Mouse (Mus musculus) cerebellum, adult 9-10 months (tissue): ENCODE measurements around the gene Nbr1.
"Not testable (repeated sequence)": the region's sequence is repeated elsewhere in the genome, so short reads cannot be mapped to it uniquely, and the experiment has no call there.

Experiments
- DNase-seq: peaks from one replicate; pipeline ENCODE4 v3.0.0; 2022

Nbr1 gene

GRCm38 (mm10) chr11:101583205-101583604 is 31.3 kb downstream of the Nbr1 start:
- DNase-seq: no peak

GRCm38 (mm10) chr11:101585031-101585430 is 33.1 kb downstream of the Nbr1 start:
- not testable (repeated sequence) for DNase-seq

- DNase-seq: no peak
These were observed 33.9 kb downstream of the Nbr1 start for GRCm38 (mm10) chr11:101585805-101586204.

DNA sequence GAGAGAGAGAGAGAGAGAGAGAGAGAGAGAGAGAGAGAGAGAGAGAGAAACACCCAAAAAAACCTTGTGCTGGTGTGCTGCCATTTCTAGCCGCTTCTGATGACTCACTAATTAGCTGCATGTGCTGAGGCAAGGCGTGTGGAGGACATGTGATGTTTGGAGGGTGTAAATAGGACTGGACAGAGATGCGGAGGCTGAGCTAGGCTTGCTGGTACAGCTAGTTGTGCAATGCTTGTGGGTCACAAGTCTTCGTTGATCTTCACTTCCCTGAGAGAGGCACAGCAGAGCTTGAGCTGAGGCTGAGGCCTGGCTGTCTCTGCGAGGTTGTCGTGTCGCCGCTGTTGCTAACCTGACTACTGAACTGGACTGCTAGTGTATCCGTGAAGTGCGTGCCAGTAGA is 35.7 kb downstream of the Nbr1 start:
- DNase-seq: no peak

GRCm38 (mm10) chr11:101588868-101589267 is 36.9 kb downstream of the Nbr1 start:
- DNase-seq: no peak

DNA sequence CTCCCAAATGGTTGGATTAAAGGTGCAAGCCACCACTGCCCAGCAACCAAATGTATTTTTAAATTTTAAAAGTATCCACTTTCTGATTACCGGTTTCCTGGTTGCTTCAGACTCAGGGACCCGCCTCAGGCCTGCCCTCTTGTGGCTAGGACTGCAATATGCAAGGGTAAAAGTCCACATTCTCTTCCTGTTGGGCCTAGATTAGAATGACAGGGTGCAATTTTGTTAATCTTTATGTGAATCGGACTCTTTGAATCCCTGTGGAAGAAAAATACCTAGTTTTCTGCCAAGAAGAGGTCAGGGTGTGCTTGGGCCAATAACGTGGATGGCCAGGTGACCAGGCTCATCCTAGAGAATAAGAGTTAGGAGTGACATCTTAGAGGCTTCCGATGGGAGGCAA is 37.5 kb downstream of the Nbr1 start:
- peak; percentile 41 for DNase-seq

GRCm38 (mm10) chr11:101589989-101590624 is 38.2 kb downstream of the Nbr1 start:
- no peak for DNase-seq

GRCm38 (mm10) chr11:101599156-101599555 is 47.2 kb downstream of the Nbr1 start, which contains the start of gene Gm11634:
Gm11634 (minus strand) TSS chr11:101599256.
- no peak for DNase-seq

DNA sequence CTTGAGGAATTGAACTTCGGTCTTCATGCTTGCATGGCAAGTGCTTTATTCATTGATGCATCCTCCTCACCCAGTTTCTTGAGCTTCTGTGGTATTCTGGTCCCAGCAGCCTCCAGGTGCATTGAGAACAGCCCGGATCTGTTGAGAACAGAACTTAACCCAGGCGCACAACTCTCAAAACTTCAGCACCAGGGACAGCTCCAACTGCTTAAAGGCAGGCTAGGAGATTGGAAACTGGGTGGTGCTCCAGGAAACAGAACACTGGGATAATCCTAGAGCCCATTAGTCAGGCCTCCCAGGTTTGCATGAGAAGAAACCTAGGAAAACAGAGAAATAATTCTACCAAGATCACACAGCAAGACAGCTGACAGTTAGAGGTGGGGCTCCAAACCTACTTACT is 50.5 kb downstream of the Nbr1 start:
- no peak for DNase-seq

DNA sequence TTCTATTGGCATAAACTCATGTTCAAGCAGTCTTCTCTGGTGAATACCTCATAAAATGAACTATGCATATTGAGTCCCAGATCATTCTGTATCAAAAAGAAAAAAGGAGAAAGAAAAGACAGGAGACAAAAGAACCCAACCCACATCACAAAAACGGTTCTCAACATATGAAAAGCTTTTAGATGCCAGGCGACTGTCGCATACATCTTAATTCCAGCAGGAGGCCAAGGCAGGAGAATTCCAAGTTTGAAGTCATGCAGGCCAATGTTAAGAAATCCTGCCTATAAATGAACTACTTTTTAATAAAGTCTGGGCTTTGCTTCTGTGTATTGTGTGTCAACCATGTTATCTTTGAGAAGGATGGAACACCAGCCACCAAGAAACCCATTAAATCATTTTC is 52.2 kb downstream of the Nbr1 start:
- no peak for DNase-seq

DNA sequence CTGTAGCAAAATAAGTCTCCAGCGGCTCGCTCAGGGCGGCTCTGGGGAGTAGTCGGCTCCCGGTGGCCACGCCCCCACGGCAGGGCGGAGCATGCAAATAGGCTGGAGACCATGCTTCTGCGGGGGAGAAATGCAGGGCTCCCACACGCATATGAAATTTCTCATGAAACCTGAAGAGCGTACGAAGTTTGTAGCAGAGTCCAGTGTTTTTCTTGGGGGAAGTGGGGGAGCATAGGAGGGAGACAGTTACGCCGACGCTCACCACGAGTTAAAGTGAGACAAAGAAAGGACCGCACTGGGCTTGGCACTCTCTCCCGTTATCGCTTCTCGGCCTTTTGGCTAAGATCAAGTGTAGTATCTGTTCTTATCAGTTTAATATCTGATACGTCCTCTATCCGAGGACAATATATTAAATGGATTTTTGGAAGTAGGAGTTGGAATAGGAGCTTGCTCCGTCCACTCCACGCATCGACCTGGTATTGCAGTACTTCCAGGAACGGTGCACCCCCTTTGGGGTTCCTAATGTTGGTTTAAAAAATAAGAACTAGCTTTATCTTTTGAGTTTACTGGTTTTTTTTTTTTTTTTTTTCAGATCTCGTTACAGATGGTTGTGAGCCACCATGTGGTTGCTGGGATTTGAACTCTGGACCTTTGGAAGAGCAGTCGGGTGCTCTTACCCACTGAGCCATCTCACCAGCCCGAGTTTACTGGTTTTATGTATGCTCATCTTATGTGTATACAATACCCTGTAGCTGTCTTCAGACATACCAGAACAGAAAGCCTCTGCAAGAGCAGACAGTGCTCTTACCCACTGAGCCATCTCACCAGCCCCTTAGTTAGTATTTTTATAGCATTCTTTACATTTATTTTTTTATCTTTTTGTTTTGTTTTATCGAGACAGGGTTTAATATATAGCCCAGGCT is 52.8 kb downstream of the Nbr1 start:
- peak; percentile 58 for DNase-seq

- not testable (repeated sequence) for DNase-seq
These were observed 55.2 kb downstream of the Nbr1 start for GRCm38 (mm10) chr11:101607134-101607533.

GRCm38 (mm10) chr11:101610445-101610844 is 58.5 kb downstream of the Nbr1 start:
- DNase-seq: no peak

DNA sequence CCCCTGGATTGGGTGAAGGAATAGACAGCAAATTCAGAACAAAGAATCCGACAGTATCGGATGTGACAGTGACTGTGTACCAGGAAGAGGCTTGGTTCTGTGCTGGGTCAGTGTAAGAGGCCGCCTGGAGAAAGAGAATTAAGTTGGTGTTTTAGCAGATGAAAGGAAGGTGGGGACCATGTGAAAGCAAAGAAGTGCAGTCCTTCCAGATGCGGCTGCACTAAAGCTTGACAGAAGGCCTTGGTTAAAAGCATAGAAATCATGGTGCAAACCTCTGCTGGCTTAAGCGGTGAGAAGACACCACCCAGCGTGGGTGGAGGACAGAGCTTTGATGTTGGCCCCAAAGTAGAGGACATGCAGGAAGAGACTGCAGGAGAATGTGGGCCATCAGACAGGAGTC is 61.6 kb downstream of the Nbr1 start:
- DNase-seq: no peak

GRCm38 (mm10) chr11:101614116-101614515 is 62.2 kb downstream of the Nbr1 start:
- no peak for DNase-seq

DNA sequence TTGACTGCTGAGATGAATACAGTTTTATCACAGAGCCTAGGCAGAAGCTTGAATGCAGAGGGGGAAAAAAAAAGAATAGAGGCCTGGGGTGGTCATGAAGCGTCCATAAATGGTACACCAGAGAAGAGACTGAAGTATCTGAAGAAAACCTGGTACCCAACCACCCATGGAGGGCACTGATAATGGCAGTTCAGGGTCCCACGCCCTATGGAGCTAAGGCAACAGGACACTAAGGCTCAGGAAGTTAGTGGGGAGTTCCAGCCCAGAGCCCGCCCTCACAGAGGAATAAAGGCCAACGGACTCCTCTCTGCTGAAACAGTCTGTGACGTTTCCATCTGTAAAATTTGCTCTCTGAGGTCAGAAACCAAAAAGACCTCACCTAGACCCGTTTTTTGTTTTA is 63.4 kb downstream of the Nbr1 start:
- DNase-seq: no peak

DNA sequence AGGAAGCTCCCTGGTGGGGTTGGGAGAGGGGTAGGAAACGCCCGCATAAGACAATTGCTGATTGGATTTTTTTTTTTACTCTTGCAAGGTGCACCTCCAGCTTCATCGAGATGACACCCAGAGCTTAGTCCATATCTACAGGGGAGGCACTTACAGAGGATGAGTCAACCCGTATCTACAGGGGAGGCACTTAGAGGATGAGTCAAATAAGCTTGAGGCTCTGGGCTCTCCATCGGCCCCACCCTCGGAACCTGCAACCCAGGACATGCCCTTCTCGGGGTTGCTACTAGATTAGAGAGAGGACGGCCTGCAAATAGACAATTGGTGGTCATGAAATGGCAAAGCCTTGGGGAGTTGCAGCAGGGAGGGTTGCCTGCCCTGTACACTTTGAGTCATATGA is 64.2 kb downstream of the Nbr1 start:
- no peak for DNase-seq

GRCm38 (mm10) chr11:101616948-101617767 is 65.2 kb downstream of the Nbr1 start:
- DNase-seq: no peak

- DNase-seq: no peak
These were observed 65.9 kb downstream of the Nbr1 start for GRCm38 (mm10) chr11:101617849-101618248.

GRCm38 (mm10) chr11:101618596-101618995 is 66.6 kb downstream of the Nbr1 start:
- DNase-seq: no peak

DNA sequence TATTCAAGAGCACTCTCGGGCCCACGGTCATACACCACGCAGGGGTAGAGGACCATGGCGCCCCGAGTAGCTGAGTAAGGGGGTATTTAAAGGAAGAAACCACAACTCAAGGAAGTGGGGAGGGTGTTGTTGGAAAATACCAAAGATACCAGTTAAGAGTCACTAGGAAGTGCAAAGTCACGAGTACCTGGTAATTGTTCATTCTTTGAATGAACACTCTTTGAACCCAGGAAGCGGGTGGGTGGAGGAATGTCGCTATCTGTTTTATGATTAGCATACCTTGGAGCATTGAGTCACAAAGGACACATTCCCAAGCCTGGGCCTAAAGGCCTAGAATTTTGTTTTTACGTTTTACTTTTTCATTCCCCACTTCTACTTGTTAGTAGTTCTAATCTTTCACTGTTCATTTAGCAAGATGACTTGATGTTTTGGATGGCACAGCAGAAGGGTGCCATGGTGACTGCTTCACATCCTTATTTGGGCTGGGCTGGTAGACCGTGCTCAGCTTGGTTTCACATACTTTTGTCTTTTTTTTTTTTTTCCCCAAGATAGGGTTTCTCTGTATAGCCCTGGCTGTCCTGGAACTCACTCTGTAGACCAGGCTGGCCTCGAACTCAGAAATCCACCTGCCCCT is 68.2 kb downstream of the Nbr1 start:
- not testable (repeated sequence) for DNase-seq

DNA sequence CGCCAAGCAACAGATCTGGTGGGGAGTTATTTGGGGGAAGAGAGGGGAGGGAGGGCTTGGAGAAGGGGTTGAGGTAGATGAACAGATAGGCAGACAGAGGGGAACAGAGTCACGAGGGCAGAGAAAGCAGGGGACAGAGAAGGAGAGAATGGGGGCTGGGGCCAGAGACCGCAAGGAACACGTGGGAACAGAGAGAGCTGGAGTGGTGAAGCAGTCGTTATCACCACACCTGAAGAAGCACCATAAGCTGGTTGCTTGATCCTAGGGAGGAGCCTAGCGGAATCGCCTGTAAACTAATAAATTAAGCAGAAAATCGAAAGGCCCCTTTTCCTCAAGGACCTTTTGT is 74.7 kb downstream of the Nbr1 start:
- no peak for DNase-seq
